Comparison of ENCODE assay signal across 17 mouse cellular contexts in genomic region chr16:21562625-21563300, GRCm38 (mm10).
DNase-seq lines count a peak whose midpoint lies in the region; ATAC-seq lines count a peak whose summit lies in the region.
"Had no signal": no experiment of that assay in that cellular context is flagged by ENCODE, and none has a peak within 500 bp of the region (broad histone marks: within the 10 kb centered on the region; RNA-seq: fewer than 3 reads in every experiment).

No protein-coding gene starts in this region.

- peaks cover 11% of the 10 kb centered on the region for H3K36me3 ChIP-seq in heart, embryonic 14.5 days (ENCODE audit: control insufficient read depth, insufficient read depth, low read length)
- peaks cover 79% of the 10 kb centered on the region for H3K36me3 ChIP-seq in megakaryocyte, embryonic 14.5 days (replicated peaks; ENCODE audit: low read length)
- no peaks in the 10 kb centered on the region for H3K36me3 ChIP-seq in lung, embryonic 15.5 days

- H3K9me3 ChIP-seq in heart, embryonic 14.5 days (ENCODE audit: control insufficient read depth, low read length) = no peaks in the 10 kb centered on the region
- H3K9me3 ChIP-seq in megakaryocyte, embryonic 14.5 days = no peaks in the 10 kb centered on the region
- H3K9me3 ChIP-seq in lung, embryonic 15.5 days = no peaks in the 10 kb centered on the region
- H3K9me3 ChIP-seq: neural tube, embryonic 15.5 days had no signal

- peak overlapping the region; percentile 50 to 80 for H3K27ac ChIP-seq in heart, embryonic 14.5 days (replicated peaks in 1 of 2; ENCODE audit: control insufficient read depth in 1 of 2, insufficient read depth in 1 of 2, low read depth in 2 of 2, low read length in 2 of 2)
- no peak overlapping the region for H3K27ac ChIP-seq in lung, embryonic 15.5 days
- H3K27ac ChIP-seq: gastrocnemius, adult 2 months; macrophage; neural tube, embryonic 15.5 days had no signal

- no peak overlapping the region for H3K4me2 ChIP-seq in heart, embryonic 14.5 days (ENCODE audit: low read length)
- H3K4me2 ChIP-seq in lung, embryonic 15.5 days = no peak overlapping the region
- H3K4me2 ChIP-seq: neural tube, embryonic 15.5 days had no signal

- ATAC-seq in heart, embryonic 14.5 days (ENCODE audit: insufficient number of reproducible peaks, insufficient read depth, low FRiP score, low read depth) = no peak
- no peak for ATAC-seq in megakaryocyte, adult 5-6 weeks (ENCODE audit: poor library complexity, severe bottlenecking)
- ATAC-seq in lung, embryonic 15.5 days (ENCODE audit: borderline replicate concordance, extremely low read depth, low FRiP score, low TSS enrichment) = peak; percentile 39; the same call in 1 of the 2 replicates
- peak; percentile 72 for ATAC-seq in megakaryocyte progenitor cell, adult 5-6 weeks (replicated peaks; ENCODE audit: poor library complexity)
- ATAC-seq: forebrain, postnatal 0 days had no signal

- no peaks in the 10 kb centered on the region for H3K27me3 ChIP-seq in heart, embryonic 14.5 days (ENCODE audit: control insufficient read depth, insufficient read depth, low read length)
- H3K27me3 ChIP-seq in megakaryocyte, embryonic 14.5 days (replicated peaks) = no peaks in the 10 kb centered on the region
- no peaks in the 10 kb centered on the region for H3K27me3 ChIP-seq in lung, embryonic 15.5 days
- H3K27me3 ChIP-seq: neural tube, embryonic 15.5 days had no signal

- peaks cover 11 to 22% of the 10 kb centered on the region in 2 experiments for H3K4me1 ChIP-seq in heart, embryonic 14.5 days (ENCODE audit: control insufficient read depth in 2 of 2, insufficient read depth in 2 of 2, low read length in 2 of 2)
- peaks cover 53% of the 10 kb centered on the region for H3K4me1 ChIP-seq in megakaryocyte, embryonic 14.5 days
- no peaks in the 10 kb centered on the region for H3K4me1 ChIP-seq in lung, embryonic 15.5 days
- H3K4me1 ChIP-seq: neural tube, embryonic 15.5 days had no signal

- DNase-seq in heart, adult 11 months = no peak
- DNase-seq in cerebellum, adult 8-10 months = no peak
- DNase-seq in cerebellum, postnatal 10 days = no peak
- DNase-seq: adrenal gland, postnatal 14 days; cerebellum, adult 2 months; forebrain, postnatal 0 days; gastrocnemius, adult 2 months; left cerebral cortex, postnatal 4 days; right cerebral cortex, postnatal 14 days; thymus, postnatal 25 days had no signal

- no peak overlapping the region for H3K9ac ChIP-seq in heart, embryonic 14.5 days (ENCODE audit: low read length)
- H3K9ac ChIP-seq in lung, embryonic 15.5 days = no peak overlapping the region
- H3K9ac ChIP-seq: forebrain, postnatal 0 days; neural tube, embryonic 15.5 days had no signal

- 41% methylated on average over 3 of the region's 3 CpGs for WGBS in heart, embryonic 14.5 days
- WGBS in lung, embryonic 15.5 days = 58% methylated on average over 3 of the region's 3 CpGs

- H3K4me3 ChIP-seq in heart, embryonic 14.5 days (ENCODE audit: control insufficient read depth in 1 of 2, insufficient read depth in 1 of 2, low read depth in 1 of 2, low read length in 2 of 2) = no peak overlapping the region
- peak overlapping the region; percentile 76 for H3K4me3 ChIP-seq in megakaryocyte, embryonic 14.5 days (replicated peaks)
- H3K4me3 ChIP-seq in lung, embryonic 15.5 days = no peak overlapping the region
- H3K4me3 ChIP-seq: gastrocnemius, adult 2 months; neural tube, embryonic 15.5 days had no signal

Comparison
In these comparisons a context has a peak if more than half of its experiments do, and no peak if none do; other contexts are left out.
1. ATAC-seq: peak in lung, embryonic 15.5 days (single experiment) and megakaryocyte progenitor cell, adult 5-6 weeks (single experiment); none in heart, embryonic 14.5 days (single experiment) and megakaryocyte, adult 5-6 weeks (single experiment).